Mouse (Mus musculus): ENCODE measurements around the gene Slc25a3. TPM values are rescaled to one million over a fixed set of nuclear protein-coding genes. Genes with fewer than 3 reads are reported as not detected.

Gene Slc25a3
- polyA plus RNA-seq, 1 experiment from 2014 or later = 512 TPM

DNA sequence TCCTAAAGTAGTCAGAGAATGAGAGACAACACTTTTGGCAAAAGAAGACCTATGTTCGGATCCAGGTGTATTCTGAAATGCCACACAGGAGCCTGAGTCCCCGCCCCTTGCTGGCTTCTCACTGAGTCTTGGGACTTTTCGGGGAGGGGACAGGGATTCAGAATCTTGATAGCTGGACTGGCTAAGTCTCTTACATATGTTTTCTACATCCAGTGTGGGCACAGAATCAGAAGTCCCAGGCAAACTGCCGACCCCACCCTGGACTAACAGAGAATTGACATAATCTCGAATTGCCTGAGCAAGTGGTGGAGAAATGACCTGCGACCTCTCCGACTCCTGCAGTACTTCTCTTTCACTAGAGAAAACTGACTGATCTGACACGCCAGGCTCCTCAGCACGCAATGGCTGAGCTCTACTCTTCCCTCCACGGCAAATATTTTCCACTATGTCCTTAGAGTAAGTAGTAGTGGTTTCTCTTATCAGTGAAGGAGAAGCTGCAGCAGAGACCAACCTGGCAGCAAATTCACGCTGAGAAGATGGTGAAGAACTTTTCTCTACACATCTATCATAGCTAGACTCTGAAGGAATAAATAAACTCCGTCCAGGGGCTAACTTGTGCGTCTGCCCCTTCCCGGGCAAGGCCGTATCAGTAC lies 38.8 kb upstream of the Slc25a3 start:
- 93% methylated on average over 15 of the region's 15 CpGs for WGBS
- Histone ChIP-seq H3K27me3 (no peaks in the 10 kb centered on the region), H3K9ac (no peak overlapping the region), H3K36me3 (peaks cover 56% of the 10 kb centered on the region), H3K9me3 (no peaks in the 10 kb centered on the region), H3K4me3 (no peak overlapping the region), H3K27ac (no peak overlapping the region), H3K4me1 (replicated peaks) (peaks cover 14% of the 10 kb centered on the region), H3K4me2 (no peak overlapping the region)
- ATAC-seq (ENCODE audit: low FRiP score) = no peak

GRCm38 (mm10) chr10:91162077-91162476 lies 38.2 kb upstream of the Slc25a3 start:
- 94% methylated on average over 11 of the region's 11 CpGs for WGBS
- no peak overlapping the region for H3K9ac ChIP-seq
- H3K27me3 ChIP-seq = no peaks in the 10 kb centered on the region
- H3K27ac ChIP-seq = no peak overlapping the region
- no peak overlapping the region for H3K4me3 ChIP-seq
- H3K4me1 ChIP-seq (replicated peaks) = peaks cover 8% of the 10 kb centered on the region
- ATAC-seq (ENCODE audit: low FRiP score) = no peak
- H3K36me3 ChIP-seq = peaks cover 60% of the 10 kb centered on the region
- H3K4me2 ChIP-seq = no peak overlapping the region
- H3K9me3 ChIP-seq = no peaks in the 10 kb centered on the region

- no peak overlapping the region for H3K4me3 ChIP-seq
- WGBS = 96% methylated on average over 5 of the region's 5 CpGs
- no peaks in the 10 kb centered on the region for H3K9me3 ChIP-seq
- ATAC-seq (ENCODE audit: low FRiP score) = no peak
- H3K36me3 ChIP-seq = peaks cover 65% of the 10 kb centered on the region
- no peak overlapping the region for H3K9ac ChIP-seq
- H3K4me2 ChIP-seq = no peak overlapping the region
- 0 out of 2 replicates have a peak, but pooled peaks cover under 1% of the 10 kb centered on the region for H3K4me1 ChIP-seq (replicated peaks)
- H3K27me3 ChIP-seq = no peaks in the 10 kb centered on the region
- H3K27ac ChIP-seq = no peak overlapping the region
Observed at GRCm38 (mm10) chr10:91161006-91161405, 37.1 kb upstream of the Slc25a3 start.

- no peak for ATAC-seq (ENCODE audit: low FRiP score)
- H3K4me1 ChIP-seq (replicated peaks) = no peaks in the 10 kb centered on the region
- H3K9me3 ChIP-seq = no peaks in the 10 kb centered on the region
- 91% methylated on average over 8 of the region's 8 CpGs for WGBS
- H3K9ac ChIP-seq = no peak overlapping the region
- no peak overlapping the region for H3K27ac ChIP-seq
- H3K27me3 ChIP-seq = no peaks in the 10 kb centered on the region
- no peak overlapping the region for H3K4me3 ChIP-seq
- no peak overlapping the region for H3K4me2 ChIP-seq
- peaks cover 75% of the 10 kb centered on the region for H3K36me3 ChIP-seq
Observed at GRCm38 (mm10) chr10:91158442-91158841, 34.6 kb upstream of the Slc25a3 start.

GRCm38 (mm10) chr10:91156338-91156737 lies 32.5 kb upstream of the Slc25a3 start:
- Histone ChIP-seq H3K27ac (no peak overlapping the region), H3K9me3 (no peaks in the 10 kb centered on the region), H3K27me3 (no peaks in the 10 kb centered on the region), H3K4me1 (replicated peaks) (no peaks in the 10 kb centered on the region), H3K4me3 (no peak overlapping the region), H3K4me2 (no peak overlapping the region), H3K36me3 (peaks cover 65% of the 10 kb centered on the region), H3K9ac (no peak overlapping the region)
- 87% methylated on average over 6 of the region's 6 CpGs for WGBS
- ATAC-seq (ENCODE audit: low FRiP score) = no peak

GRCm38 (mm10) chr10:91153894-91154503 lies 30.1 kb upstream of the Slc25a3 start:
- H3K4me3 ChIP-seq = no peak overlapping the region
- no peak overlapping the region for H3K4me2 ChIP-seq
- no peak overlapping the region for H3K9ac ChIP-seq
- no peak for ATAC-seq (ENCODE audit: low FRiP score)
- no peaks in the 10 kb centered on the region for H3K4me1 ChIP-seq (replicated peaks)
- no peak overlapping the region for H3K27ac ChIP-seq
- WGBS = 91% methylated on average over 10 of the region's 10 CpGs
- peaks cover 71% of the 10 kb centered on the region for H3K36me3 ChIP-seq
- no peaks in the 10 kb centered on the region for H3K9me3 ChIP-seq
- H3K27me3 ChIP-seq = no peaks in the 10 kb centered on the region

DNA sequence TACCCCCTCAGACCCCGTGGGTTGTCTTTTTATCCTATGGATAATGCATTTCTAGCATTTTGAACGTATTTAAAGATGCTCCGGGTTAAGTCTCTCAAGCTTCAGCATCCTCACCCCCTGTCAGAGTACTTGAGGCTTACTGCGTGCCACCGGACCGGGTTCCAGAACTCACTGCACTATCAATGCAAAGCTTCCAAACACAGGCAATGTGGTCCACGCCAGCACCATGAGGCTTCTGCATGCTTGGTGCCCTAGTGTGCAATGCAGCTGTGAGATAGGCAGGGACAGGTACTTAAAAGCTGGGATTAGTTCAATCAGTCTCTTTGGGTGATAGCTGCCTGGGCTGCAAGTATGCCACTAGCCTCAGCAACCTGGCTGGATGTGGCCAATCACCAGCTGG lies 21.6 kb upstream of the Slc25a3 start:
- no peak overlapping the region for H3K4me2 ChIP-seq
- H3K4me1 ChIP-seq (replicated peaks) = no peaks in the 10 kb centered on the region
- H3K36me3 ChIP-seq = peaks cover 40% of the 10 kb centered on the region
- no peaks in the 10 kb centered on the region for H3K9me3 ChIP-seq
- no peak overlapping the region for H3K9ac ChIP-seq
- H3K4me3 ChIP-seq = no peak overlapping the region
- no peak overlapping the region for H3K27ac ChIP-seq
- 96% methylated on average over 7 of the region's 7 CpGs for WGBS
- no peaks in the 10 kb centered on the region for H3K27me3 ChIP-seq
- ATAC-seq (ENCODE audit: low FRiP score) = no peak

DNA sequence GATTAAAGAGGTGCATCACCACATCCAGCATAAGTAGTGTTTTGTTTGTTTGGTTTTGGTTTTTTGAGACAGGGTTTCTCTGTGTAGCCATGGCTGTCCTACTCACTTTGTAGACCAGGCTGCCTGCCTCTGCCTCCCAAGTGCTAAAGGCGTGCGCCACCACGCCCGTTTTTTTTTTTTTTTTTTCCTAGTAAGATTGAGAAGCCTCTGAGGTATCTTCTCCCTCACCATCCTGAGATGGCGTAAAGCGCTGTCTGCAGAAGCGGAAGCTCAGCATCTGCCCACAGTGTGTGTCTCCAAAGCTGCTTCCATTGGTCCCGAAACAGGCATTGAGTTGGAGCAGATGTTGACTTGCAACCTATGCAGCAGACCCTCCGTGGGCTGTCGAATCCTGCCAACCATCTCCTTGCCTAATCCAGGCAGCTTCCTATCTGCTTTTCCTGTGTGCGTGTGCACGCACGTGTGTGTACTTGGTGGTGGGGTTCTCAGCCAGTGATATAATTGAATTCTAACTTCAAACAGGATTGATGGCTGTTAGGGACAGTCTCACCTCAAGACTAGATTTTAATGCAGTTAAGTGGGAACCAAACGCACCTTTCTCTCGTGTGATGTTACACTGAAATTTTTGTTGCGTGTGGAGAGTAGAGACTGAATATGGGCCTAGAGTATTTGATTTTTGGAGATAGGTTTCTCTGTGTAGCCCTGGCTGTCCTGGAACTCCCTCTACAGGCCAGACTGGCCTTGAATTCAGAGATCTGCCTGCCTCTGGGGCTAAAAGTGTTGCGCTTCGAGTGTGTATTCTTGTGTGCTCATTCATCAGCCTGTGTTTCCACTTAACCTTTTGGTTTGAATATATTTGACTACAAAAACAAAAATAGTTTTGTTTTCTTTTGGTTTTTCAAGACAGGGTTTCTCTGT lies 19.7 kb upstream of the Slc25a3 start:
- Histone ChIP-seq H3K4me2 (no peak overlapping the region), H3K4me3 (no peak overlapping the region), H3K36me3 (peaks cover 23% of the 10 kb centered on the region), H3K27ac (0 out of 2 replicates have a peak overlapping the region, but pooled peaks have one; percentile 30), H3K27me3 (no peaks in the 10 kb centered on the region), H3K9me3 (no peaks in the 10 kb centered on the region), H3K9ac (no peak overlapping the region), H3K4me1 (replicated peaks) (no peaks in the 10 kb centered on the region)
- 79% methylated on average over 18 of the region's 18 CpGs for WGBS
- ATAC-seq (ENCODE audit: low FRiP score) = no peak

DNA sequence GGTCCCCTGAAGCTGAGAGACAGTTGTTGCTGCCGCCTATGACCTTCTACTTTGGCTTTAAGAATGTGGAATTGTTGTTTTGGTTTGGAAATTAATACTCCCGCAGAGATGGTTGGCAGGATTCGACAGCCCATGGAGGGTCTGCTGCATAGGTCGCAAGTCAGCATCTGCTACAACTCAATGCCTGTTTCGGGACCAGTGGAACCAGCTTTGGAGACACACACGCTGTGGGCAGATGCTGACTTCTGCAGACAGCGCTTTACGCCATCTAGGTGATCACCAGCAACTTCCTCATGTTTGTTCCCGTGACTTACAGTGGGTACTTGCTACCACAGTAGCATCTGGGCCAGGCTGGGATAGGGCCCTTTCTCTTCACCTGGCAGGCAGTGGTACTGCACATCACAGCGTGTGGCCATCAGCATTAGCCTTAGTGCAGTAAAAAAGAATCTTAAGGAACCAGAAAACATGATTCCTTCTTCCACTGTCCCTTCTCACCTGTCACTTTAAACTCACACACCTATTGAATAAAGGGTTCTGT lies 18.9 kb upstream of the Slc25a3 start:
- 73% methylated on average over 10 of the region's 10 CpGs for WGBS
- ATAC-seq (ENCODE audit: low FRiP score) = no peak
- Histone ChIP-seq H3K9ac (no peak overlapping the region), H3K27ac (no peak overlapping the region), H3K9me3 (no peaks in the 10 kb centered on the region), H3K4me2 (no peak overlapping the region), H3K36me3 (peaks cover 20% of the 10 kb centered on the region), H3K4me3 (no peak overlapping the region), H3K27me3 (no peaks in the 10 kb centered on the region), H3K4me1 (replicated peaks) (no peaks in the 10 kb centered on the region)

DNA sequence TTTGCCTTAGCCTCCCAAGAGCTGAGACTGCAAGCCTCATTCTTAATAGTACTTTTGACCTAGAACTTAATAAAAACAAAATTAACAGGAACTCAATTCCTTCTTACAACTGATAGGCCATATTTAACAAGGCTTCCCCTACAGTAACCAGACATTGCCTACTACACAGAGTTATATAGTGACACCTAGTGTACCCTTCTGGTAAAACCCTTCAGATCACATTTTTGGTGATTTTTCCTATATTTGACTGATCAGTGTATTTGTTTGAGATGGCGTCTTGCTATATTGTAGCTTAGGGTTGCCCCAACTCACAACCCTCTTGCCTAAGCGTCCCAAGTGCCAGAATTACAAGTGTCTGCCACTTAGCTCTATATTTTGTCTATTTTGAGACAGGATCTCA lies 17.7 kb upstream of the Slc25a3 start:
- peak; percentile 21; the same call in 1 of the 2 replicates for ATAC-seq (ENCODE audit: low FRiP score)
- Histone ChIP-seq H3K9ac (no peak overlapping the region), H3K9me3 (no peaks in the 10 kb centered on the region), H3K4me2 (no peak overlapping the region), H3K27ac (no peak overlapping the region), H3K36me3 (peaks cover 11% of the 10 kb centered on the region), H3K4me3 (no peak overlapping the region), H3K4me1 (replicated peaks) (no peaks in the 10 kb centered on the region), H3K27me3 (no peaks in the 10 kb centered on the region)
- WGBS = 44% methylated on average over 2 of the region's 2 CpGs

DNA sequence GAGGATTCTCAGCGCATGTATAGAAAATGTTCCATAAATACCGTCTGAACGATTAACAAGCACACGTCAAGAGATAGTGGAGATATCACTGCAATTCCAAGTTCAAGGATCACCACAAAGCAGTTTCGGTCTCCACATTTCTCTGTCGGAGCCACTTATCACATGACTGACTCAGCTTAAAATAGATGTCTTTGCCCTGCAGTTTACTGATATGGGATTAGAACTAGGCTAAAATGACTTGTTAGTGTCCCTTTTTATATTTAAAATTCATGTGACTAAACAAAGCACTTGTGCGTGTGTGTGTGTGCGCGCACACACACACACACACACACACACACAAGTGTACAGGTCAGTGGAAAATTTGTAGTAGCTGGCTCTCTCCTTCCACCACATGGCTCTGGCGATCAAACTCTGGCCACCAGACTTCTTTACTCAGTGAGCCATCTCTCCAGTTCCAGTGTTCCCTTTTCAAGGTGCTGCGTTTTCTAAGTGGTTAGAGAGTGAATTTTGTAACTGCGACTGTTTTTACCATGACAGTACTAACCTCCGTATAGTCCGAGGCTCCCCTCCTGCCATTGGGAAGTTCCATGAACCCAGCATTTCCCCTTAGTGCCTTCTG lies 15.4 kb upstream of the Slc25a3 start:
- no peaks in the 10 kb centered on the region for H3K4me1 ChIP-seq (replicated peaks)
- WGBS = 93% methylated on average over 14 of the region's 14 CpGs
- H3K36me3 ChIP-seq = no peaks in the 10 kb centered on the region
- no peaks in the 10 kb centered on the region for H3K27me3 ChIP-seq
- ATAC-seq (ENCODE audit: low FRiP score) = no peak
- H3K4me2 ChIP-seq = no peak overlapping the region
- no peak overlapping the region for H3K9ac ChIP-seq
- no peaks in the 10 kb centered on the region for H3K9me3 ChIP-seq
- no peak overlapping the region for H3K4me3 ChIP-seq
- H3K27ac ChIP-seq = no peak overlapping the region

DNA sequence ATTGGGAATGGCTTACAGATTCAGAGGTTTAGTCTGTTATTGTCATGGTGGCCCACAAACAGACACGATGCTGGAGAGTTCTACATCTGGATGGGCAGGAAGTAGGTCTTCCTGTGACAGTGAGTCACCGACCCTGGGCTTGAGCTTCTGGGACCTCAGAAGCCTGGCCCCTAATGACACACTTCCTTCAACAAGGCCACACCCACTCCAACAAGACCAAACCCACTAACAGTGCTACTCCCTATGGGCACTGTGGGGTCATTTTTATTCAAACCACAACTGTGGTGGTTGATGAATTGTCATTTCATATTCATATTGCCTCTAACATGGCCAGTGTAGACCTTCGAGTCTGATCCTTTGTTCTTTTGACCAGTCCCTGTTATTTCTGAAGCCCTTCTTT lies 14.5 kb upstream of the Slc25a3 start:
- H3K4me3 ChIP-seq = no peak overlapping the region
- no peaks in the 10 kb centered on the region for H3K4me1 ChIP-seq (replicated peaks)
- no peak overlapping the region for H3K27ac ChIP-seq
- WGBS = 78% methylated on average over 3 of the region's 3 CpGs
- no peak for ATAC-seq (ENCODE audit: low FRiP score)
- H3K36me3 ChIP-seq = no peaks in the 10 kb centered on the region
- no peak overlapping the region for H3K4me2 ChIP-seq
- H3K27me3 ChIP-seq = no peaks in the 10 kb centered on the region
- no peaks in the 10 kb centered on the region for H3K9me3 ChIP-seq
- H3K9ac ChIP-seq = no peak overlapping the region
